ENCODE assay signal across 35 mouse cellular contexts in genomic region chr13:47037946-47038345, GRCm38 (mm10).
"Had no signal": no experiment of that assay in that cellular context is flagged by ENCODE, and none has a peak within 500 bp of the region (broad histone marks: within the 10 kb centered on the region; RNA-seq: fewer than 3 reads in every experiment).

No protein-coding gene starts in this region.

- H3K27me3 ChIP-seq: heart, embryonic 12.5 days; heart, embryonic 13.5 days; heart, embryonic 15.5 days; hindbrain, embryonic 12.5 days; hindbrain, embryonic 13.5 days; hindbrain, embryonic 15.5 days; intestine, embryonic 15.5 days; kidney, embryonic 15.5 days had no signal

- H3K4me1 ChIP-seq: heart, embryonic 15.5 days; intestine, embryonic 15.5 days had no signal

- DNase-seq: heart, postnatal 10 days; heart, postnatal 14 days; heart, postnatal 36 days; heart, postnatal 4 days; kidney, adult 11 months; kidney, adult 18-20 months; kidney, adult 2 months; kidney, adult 8-10 months; kidney, adult 9 months; kidney, postnatal 10 days; kidney, postnatal 14 days; kidney, postnatal 25 days; kidney, postnatal 36 days; kidney, postnatal 4 days; layer of hippocampus, adult 9-11 months; layer of hippocampus, postnatal 36 days had no signal

- H3K9me3 ChIP-seq: heart, embryonic 10.5 days; heart, embryonic 12.5 days; heart, embryonic 13.5 days; heart, embryonic 15.5 days; hindbrain, embryonic 10.5 days; hindbrain, embryonic 12.5 days; hindbrain, embryonic 13.5 days; hindbrain, embryonic 15.5 days; intestine, embryonic 15.5 days; kidney, embryonic 15.5 days had no signal

- H3K27ac ChIP-seq: heart, embryonic 10.5 days; heart, embryonic 13.5 days; heart, embryonic 15.5 days; hindbrain, embryonic 10.5 days; hindbrain, embryonic 12.5 days; hindbrain, embryonic 13.5 days; hindbrain, embryonic 14.5 days; hindbrain, embryonic 15.5 days; hindbrain, postnatal 0 days; intestine, embryonic 15.5 days; kidney, embryonic 15.5 days; kidney, postnatal 0 days; layer of hippocampus, adult 2 months had no signal

- H3K4me3 ChIP-seq: heart, embryonic 10.5 days; heart, embryonic 12.5 days; heart, embryonic 13.5 days; heart, embryonic 15.5 days; hindbrain, embryonic 10.5 days; hindbrain, embryonic 12.5 days; hindbrain, embryonic 13.5 days; hindbrain, embryonic 15.5 days; intestine, embryonic 15.5 days; kidney, embryonic 15.5 days; layer of hippocampus, adult 2 months had no signal

- ATAC-seq: hindbrain, embryonic 16.5 days; hindbrain, postnatal 0 days; inflammation-experienced regulatory T-cells, adult 6 months; intestine, embryonic 15.5 days; intestine, embryonic 16.5 days; intestine, postnatal 0 days had no signal

- H3K36me3 ChIP-seq: heart, embryonic 10.5 days; heart, embryonic 12.5 days; heart, embryonic 15.5 days; hindbrain, embryonic 15.5 days; intestine, embryonic 15.5 days; kidney, embryonic 15.5 days had no signal

- H3K4me2 ChIP-seq: heart, embryonic 11.5 days; heart, embryonic 12.5 days; heart, embryonic 13.5 days; heart, embryonic 15.5 days; hindbrain, embryonic 12.5 days; hindbrain, embryonic 13.5 days; hindbrain, embryonic 14.5 days; hindbrain, embryonic 15.5 days; intestine, embryonic 15.5 days; kidney, embryonic 15.5 days had no signal

- H3K9ac ChIP-seq: heart, embryonic 12.5 days; heart, embryonic 13.5 days; heart, embryonic 15.5 days; hindbrain, embryonic 12.5 days; hindbrain, embryonic 13.5 days; hindbrain, embryonic 14.5 days; hindbrain, embryonic 15.5 days; intestine, embryonic 15.5 days; kidney, embryonic 15.5 days had no signal
